Mouse (Mus musculus): Measurements from ENCODE around the gene Rgs6.

- TF ChIP-seq CTCF (IDR thresholded peaks at IDR 0.05; ENCODE audit: extremely low read depth, insufficient read length, insufficient replicate concordance, low read depth, low read length) (no peak), POLR2A (IDR thresholded peaks at IDR 0.05; ENCODE audit: low read depth, low read length) (no peak)
Measured at GRCm38 (mm10) chr12:83105514-83106119, 517.5 kb downstream of the Rgs6 start.

All from small intestine, adult 2 months (tissue).